Mouse (Mus musculus): ENCODE results near the gene Arhgap40.

Arhgap40 gene

DNA sequence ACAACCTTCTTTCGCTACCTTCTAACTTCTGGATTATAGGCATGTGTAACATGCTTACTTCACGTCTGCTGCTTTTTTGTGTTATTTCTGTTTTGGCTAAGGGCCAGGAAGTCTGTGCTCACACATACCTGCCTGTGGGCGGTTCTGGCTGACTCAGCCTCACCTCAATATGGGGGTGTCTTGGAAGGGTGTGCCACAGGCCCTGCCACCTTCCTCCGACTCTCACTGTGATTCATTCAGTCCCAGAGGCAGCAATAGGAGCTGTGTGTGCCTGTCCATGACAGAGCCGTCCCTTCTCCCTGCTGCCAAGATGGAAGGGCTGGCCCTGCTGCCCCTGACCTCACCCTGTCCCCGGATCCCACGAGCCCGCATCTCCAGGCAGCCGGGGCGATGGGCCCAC, at the start of gene Arhgap40:
TSS of gene Arhgap40 (plus strand) at position 269 of the 400 bp plus-strand sequence.
- DNase-seq (ENCODE audit: low spot score in 2 of 2), result no peak

DNA sequence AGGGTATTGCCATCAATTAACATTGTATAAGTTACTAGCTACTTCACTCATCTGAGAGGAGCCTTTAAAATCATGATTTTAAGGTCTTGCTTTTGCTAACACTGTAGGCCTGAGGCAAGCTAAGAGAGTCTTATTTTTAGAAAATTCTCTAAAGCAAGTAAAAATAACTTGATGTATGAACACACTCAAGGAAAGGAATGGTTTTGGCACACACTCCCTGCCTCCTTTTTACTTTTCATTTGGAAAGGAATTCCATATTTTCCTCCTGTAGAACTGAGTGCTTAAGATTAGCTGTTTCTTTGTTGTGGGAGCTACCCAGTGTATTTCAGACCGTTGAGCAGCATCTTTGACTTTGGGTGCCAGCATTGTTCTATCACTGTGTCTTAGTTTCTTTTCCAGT, 38.4 kb upstream of the Arhgap40 start:
- no peak for DNase-seq (ENCODE audit: low spot score in 2 of 2)

DNA sequence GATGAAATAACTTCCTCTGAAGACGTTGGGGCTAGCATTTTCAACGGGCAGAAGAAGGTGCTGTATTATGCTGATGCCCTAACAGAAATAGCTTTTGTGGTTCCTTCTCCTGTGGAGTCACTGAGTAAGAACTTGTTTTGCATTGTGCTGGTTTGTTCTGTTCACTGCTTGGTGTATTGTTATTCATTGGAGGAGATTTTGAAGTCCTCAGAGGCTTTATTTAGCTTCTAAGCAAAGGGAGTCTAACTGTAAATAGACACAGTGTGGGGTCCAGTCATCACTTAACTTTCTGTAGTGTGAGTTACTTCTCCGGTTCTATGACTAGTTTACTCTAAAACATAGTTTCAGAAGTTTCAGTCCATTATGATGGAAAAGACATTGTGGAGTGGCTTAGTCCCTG, 35.0 kb upstream of the Arhgap40 start:
- DNase-seq (ENCODE audit: low spot score in 2 of 2), result no peak

DNA sequence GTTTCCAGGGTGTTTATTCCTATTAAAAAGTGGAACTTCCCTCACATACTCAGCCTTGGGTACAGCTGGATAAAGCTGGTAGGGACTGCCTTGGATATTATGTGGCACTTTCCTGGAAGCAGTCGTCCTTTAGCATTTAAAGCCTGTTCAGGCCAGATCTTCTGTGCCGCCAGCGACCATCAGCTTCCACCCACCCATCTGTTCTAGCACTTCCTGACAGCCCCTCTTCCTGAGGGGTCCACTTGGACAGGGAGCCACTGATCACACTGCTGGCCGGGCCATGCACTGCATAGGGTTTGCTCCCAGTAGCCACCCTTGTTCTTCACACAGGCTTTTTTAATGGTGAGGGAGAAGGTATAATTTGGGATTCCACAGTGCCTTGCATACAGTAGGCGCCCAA, 14.1 kb upstream of the Arhgap40 start:
- DNase-seq (ENCODE audit: low spot score in 2 of 2), result no peak

DNA sequence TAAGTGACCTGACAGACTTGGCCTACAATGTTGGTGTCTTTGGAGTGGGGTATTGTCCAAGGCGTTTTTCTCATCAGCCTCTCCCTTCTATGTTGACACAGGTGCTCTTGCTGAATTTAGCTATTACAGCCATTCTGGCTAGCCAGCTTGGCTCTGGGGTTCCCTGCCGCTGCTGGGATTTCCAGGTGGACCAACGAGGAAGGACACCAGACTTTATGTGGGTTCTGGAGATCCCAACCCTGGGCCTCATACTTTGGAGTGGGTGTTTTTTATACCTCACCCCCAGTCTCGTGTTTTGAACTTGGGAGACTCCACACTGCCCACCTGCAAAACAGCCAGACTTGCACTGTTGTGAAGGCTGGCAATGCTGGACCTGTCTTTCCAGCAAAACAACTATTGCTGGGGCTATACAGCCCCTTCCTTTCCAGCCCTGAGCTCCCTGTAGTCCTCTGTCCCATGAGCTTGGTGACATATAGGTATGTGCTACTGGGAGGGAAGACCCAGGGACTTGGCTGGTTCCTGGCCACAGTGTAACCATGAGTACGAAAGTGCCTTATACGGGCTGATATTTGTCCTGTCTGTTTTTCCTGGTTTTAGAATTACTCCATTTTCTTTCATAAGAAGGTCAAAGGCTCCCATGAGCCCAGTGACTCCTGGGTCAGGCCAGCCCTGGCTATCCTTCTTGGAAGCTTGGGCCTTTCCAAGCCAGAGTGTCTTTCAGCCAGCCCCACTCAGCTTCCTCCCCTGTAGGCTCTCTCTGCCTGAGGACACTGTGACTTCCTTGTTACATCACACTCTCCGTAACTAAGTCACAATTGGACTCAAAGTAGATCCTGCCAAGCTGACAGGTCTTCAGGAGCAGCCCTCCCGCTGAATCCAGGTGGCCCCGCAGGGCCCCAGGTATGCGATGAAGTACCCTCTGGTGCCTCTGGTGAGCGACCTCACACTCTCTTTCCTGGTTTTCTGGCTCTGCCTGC, 10.5 kb upstream of the Arhgap40 start, which contains the start of gene Adig:
TSS of gene Adig (plus strand) at position 777 of the 977 bp plus-strand sequence.
- no peak for DNase-seq (ENCODE audit: low spot score in 2 of 2)

DNA sequence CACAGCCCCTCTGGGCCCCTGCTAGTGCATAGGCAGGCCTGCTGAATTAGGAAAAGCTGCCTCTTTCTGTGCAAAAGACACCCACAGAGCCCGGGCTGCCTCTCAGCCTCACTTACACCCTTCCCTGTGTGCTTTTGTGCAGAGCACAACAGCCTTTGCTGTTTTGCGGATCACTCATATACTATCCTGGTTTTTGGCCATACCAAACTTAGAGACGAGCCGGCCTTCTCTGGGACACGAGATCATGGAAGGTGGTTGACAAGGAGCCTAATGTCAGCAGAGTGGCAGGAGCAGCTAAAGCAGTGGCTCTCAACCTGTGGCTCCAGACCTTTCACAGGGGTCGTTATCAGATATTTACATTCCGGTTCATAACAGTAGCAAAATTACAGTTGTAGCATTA, 9.4 kb upstream of the Arhgap40 start:
- no peak for DNase-seq (ENCODE audit: low spot score in 2 of 2)

DNA sequence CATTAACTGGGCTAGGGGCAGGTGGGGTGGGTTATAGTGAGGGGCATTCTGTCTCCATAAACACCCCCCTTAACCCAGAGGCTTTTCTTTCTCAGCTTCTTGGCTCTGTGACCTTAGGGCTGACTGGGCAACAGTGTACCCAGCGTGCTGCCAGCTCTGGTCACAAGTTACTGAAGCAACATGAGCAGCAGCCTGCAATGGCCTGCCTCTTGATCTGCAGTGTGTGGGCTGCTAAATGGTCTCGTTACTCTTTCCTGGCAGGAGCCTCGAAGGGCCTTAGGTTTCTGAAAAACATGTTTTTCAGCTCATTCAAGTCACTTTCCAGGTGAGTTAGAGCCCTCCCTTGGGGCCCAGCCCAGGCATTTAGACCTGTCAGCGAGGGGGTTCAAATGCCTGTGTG, 8.9 kb upstream of the Arhgap40 start:
- peak in 1 of 2 experiments; percentile 14 for DNase-seq (ENCODE audit: low spot score in 2 of 2)

DNA sequence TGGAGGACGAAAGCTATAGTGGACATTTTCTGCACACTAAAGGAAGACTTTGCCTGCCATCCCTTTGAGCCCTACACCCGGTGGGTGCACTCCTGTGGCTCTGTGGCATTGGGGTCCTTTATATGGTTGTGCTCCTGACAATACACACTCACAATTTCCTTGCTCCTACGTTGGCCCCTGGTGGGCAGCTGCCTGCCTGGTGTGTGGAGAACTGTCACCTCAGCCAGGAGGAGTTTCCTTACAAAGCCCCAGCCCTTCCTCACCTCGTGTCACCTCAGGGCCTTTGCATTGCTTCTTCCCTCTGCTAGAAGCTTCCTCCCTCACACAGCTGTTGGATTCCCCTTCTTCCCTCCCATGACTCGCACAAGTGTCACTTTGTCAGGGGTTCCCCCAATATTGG, 6.1 kb upstream of the Arhgap40 start:
- no peak for DNase-seq (ENCODE audit: low spot score in 2 of 2)

DNA sequence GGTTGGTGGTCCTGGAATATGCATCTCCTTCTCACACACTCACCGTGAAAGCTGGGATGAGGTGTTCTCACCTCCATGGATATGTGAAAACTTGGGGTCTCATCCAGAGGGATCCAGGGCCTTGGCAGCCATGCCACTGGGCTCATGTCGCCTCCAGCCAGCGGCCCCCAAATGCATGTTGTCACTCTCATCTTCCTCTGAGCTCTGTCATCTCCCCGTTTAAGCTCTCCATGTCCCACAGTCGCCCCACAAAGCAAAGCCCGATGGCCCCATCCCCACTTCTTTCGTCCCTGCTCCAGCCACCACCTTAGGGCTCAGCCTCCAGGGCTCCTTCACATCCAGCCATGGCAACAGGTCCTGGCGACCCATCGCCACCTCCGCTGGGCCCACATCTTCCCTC, 5.5 kb upstream of the Arhgap40 start:
- DNase-seq (ENCODE audit: low spot score in 2 of 2), result no peak

DNA sequence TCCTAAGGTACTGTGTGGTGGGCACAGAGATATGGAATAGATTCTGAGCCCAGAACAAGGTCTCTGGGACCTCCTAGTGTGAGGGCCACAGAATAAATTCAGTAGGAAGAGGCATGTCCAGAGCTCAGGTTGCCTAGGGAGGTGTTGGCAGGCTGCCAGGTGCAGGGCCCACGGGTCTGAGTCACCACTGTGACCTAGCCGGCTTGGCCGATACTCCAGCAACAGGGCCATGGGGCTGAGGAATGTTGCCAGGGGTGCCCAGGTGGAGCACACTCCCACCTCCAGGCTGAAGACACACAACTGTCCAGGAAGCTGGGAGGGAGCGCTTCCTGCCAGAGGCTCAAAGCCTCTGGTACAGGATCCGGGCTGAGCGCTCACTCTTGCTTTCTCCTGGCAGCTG, 1.9 kb upstream of the Arhgap40 start:
- no peak for DNase-seq (ENCODE audit: low spot score in 2 of 2)

DNA sequence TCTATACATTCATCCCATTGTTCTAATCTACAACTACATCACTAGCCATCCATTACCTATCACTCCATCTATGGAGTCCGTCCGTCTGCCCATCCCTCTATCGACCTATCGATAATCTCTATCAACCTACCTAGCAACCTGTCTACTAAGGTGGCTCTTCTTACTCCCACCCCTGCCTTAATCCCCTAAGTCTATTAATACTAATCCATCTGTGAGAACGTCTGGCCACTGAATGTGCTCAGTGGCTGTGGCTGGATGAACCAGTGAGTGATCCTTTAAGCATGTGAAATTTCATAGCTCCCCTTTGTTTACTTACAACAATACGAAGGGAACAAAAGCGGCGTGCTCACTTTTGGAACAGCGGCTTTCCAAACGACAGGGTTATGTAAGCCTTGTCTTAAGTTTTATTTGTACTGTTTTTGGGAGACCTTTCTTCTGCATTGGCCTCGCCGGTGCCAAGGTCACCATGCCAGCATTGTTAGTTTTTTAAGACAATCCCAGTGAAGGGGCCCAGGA, 1.3 kb downstream of the Arhgap40 start:
- DNase-seq (ENCODE audit: low spot score in 2 of 2), result no peak

DNA sequence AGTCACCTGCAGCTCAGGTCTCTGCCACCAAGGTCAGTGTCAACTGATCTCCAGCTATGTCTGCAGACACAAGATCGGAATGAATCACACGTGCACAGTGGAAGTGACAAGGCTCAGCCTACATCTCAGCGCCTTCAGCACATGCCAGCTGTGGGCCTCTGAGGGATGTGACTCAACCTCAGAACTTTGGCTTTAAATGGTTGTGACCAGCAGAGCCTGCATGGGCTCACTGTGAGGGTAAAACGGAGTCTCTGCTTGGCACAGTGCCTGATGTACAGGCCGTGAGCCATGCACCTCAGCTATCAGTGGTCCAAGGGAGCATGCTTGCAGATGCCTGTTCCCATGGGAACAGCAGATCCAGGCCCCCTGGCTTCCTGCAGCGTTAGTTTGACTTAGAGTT, 6.0 kb downstream of the Arhgap40 start:
- DNase-seq (ENCODE audit: low spot score in 2 of 2), result no peak

DNA sequence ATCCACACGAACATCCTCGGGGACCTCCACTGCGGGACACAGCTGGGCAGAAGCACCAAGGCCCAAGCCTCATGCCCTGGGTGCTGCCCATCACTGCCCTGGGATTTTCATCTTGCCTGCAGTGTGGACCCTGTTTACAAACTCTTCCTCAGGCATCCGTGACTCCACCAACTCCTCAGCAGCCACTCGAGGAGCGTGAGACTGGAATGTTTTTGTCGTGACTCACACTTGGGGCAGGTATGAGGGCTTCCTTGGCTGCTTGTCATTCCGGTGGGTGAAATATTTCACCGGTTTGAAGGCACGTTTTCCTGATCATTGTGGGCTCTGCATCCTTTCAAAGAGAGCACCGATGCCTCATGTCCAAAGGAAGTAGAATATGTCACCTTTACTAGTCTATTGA, 6.5 kb downstream of the Arhgap40 start:
- DNase-seq (ENCODE audit: low spot score in 2 of 2), result no peak

DNA sequence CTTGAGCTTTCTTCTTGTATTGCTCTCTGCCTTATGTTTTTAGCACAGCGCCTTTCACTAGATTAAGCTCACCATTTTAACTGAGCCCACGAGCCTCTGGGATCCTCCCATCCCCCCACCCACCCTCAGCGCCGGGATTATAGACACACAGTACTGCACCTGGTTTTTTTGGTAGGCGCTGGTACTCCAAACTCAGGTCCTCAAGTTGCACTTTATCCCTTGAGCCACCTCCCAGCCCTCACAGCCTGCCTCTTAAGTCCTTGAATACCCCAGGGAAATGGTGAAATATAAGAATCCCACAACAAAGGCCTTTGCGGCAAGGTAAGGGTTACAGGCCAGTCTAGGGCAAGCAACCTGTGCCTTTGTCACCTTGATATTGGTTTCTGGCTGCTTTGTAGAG, 7.2 kb downstream of the Arhgap40 start:
- DNase-seq (ENCODE audit: low spot score in 2 of 2), result no peak

DNA sequence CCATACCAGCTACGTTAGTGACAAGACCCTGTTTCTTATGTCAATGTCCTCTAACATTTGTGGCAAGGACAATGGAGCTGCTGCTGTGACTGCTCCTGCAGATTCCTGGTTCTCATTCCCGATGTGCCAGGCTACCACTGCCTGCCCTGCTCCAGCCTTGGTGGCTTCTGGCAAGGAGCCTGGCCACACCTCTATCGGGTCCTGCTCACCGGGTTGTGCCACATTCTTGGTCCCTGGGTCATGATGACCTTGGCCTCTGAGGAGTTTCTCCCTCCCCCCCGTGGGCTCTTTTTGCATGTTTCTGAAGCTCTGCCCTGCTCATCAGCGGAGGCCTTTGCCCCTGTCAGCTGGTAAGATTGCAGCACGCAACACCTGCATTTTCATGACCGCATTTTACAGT, 10.5 kb downstream of the Arhgap40 start:
- DNase-seq (ENCODE audit: low spot score in 2 of 2), result no peak

DNA sequence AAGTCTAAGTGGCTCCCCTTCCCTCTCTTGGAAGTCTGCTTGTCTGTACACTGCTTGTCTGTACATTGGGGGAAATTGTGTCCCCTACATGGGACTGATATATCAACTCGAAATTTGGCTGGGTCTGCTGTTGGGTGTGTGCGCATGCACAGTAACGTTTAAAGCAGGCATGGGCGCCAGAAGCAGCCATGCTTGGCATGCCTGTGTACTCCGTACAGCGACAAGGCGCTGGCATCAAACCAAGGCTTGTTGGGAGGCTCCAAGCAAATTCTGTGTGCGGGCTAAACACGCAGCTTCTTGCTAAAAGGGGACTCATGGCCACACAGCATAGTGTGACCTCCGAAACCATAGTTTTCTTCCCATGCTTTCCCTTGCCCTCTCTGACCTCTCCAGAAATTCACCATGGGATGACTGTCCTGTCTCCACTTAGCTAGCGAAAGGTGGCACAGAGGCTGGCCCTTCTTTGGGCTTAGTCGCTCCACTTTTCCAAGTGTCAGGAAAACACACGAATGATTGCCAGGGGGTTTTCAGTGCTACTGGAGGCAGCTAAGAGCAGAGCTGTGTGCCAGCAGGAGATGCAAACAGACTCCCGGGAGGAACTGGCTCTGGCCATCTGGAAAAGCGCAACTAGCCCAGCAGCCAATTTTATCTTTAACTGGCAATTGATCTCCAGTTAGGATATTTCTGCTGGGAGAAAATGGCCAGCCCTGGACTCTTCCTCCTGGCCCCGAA, 11.7 kb downstream of the Arhgap40 start:
- DNase-seq (ENCODE audit: low spot score in 2 of 2), result no peak

DNA sequence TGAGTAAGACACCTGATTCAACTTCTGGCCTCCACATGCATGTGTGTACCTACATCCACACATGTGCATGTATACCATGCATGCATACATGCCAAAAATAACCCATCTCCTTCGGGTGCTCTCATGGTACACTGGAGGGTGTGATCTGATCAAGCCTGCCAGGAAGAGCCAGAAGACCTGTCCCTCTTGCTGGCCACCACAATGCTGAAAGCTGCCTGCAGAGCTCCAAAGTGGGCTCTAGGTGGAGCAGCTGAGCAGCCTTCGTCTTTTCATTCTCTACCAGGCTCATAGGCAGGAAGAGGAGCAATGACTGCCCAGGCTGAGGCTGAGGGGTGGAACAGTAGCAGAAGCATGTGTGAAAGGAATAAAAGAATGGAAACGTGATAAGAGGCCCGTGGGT, 21.5 kb downstream of the Arhgap40 start:
- peak in 1 of 2 experiments; percentile 9 for DNase-seq (ENCODE audit: low spot score in 2 of 2)

DNA sequence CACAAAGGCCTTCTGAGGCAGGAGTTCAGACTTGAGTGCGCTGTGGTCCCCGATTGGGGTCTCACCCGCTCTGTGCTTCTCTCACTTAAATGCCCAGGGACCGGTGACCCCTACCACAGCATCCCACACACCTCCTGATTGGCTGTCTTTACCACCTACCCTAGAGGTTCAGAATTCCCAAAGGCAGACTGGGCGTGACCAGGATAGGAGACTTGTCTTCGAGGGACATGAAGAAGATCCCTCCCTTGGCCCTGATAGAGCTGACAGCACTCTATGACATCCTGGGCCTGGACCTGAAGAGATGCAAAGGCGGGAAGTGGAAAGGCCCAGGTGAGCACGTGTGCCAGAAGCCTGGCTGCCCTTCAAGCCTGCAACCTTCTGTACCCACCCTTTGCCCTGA, 22.0 kb downstream of the Arhgap40 start:
- no peak for DNase-seq (ENCODE audit: low spot score in 2 of 2)

DNA sequence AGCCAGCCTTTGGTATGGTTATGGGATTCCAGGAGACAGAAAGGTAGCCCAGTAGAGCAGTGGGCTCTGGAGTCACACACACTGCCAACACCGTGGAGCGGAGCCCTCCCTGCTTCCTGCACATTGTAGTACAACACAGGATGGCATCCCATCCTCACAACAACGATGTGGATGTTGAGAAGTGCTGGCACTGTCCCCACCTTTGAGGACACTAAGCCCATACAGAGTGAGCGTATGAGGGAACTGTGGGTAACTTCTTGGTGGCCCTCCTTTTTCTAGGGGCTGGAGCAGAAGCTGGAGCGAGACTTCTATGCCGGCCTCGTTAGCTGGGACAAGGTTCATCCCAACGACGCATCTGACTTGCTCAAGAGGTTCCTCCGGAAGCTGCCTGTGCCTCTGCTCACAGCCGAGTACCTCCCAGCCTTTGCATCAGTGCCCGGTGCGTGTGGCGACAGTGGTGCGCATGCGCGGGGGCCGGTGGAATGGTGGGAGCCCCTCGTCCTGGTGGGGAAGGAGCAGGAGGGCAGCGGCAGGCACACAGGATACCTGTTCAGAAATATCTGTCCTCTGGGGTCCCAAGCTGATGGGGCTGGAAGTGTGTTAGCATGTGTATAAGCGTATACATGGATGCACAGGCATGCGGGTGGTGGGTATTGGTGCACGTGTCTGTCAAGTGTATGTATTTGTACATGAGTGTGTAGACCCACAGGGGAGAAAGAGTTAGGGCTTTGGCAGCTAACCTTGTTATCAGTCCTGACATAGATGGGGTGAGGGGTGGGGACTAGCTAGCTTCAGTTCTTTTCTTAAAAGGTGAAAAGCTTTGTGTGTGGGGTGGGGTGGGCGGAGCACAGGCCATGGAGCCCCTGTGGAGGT, 27.1 kb downstream of the Arhgap40 start:
- DNase-seq (ENCODE audit: low spot score in 2 of 2), result no peak

DNA sequence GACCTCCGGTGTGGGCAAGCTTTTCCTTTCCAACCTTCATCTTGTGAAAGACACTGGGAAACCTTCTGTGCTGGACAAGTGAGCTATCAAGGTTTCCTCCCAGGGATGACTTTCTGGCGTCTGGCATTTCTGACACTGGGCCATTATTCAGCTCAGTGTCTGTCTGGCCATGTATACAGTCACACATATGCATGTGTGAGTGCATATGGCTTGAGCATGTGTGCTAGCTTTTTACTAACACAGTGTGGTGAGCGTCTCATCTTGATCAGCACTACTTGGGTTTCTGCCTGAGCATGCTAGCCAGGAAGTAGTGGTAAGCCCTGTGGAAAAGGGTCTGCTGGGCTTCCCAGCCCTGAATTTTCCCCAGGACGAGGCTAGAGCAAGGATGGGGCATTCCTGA, 28.7 kb downstream of the Arhgap40 start:
- DNase-seq (ENCODE audit: low spot score in 2 of 2), result no peak

DNA sequence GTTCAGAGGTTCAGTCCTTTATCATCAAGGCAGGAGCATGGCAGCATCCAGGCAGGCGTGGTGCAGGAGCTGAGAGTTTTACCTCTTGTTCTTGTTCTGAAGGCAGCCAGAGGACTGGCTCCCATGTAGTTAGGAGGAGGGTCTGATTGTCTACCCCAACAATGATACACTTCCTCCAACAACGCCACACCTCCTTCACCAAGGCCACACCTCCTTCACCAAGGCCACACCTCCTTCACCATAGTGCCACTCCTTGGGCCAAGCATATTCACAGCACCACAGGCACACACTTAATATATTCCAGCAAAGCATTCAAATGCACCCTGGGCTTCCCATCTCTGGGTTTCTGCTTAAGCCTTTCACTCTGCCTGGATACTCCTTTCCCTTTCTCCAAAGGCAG, 32.7 kb downstream of the Arhgap40 start:
- no peak for DNase-seq (ENCODE audit: low spot score in 2 of 2)

DNA sequence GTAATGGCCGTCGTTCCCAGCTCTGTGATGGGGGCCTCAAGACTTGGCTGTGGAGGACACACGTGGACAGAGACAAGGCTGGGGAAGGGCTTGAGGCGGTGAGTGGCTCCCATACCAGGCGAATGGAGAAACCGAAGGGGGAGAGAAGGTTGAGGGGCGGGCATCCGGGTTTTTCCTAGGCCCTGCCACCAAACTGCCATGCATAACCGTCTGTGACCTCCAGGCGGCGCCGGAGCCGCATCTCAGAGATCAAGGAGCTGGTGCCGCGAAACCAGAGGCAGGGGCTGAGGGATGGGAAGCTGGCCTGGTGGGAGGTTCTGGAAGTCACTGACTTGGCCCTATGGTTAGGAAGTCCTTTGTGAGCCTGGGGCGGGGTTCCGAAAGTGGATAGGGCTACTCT, 34.2 kb downstream of the Arhgap40 start:
- DNase-seq (ENCODE audit: low spot score in 2 of 2), result peak; percentile 20 to 24
